Mouse (Mus musculus) embryonic facial prominence, embryonic 14.5 days (tissue): ENCODE measurements around the gene Smagp. TPM values are rescaled to one million over a fixed set of nuclear protein-coding genes. Genes with fewer than 3 reads are reported as not detected.

Experiments
- microRNA-seq: library from miRNA; unstranded; fragments of <30 nt; microRNA quantifications from one replicate; pipeline ENCODE4, GENCODE M21; 2016; ENCODE audit warnings: borderline number of aligned reads
- polyA plus RNA-seq: library from polyadenylated mRNA; unstranded; fragments of >200 nt; fragmentation: Nextera tagmentation; extraction: Ambion mirVana; gene quantifications from 2 replicates; pipeline ENCODE4 v1.2.1, GENCODE M21; 2014

Smagp gene
- polyA plus RNA-seq, 1 experiment from 2014 or later = 17.2 TPM

Small RNA genes within 50 kb of the gene (microRNA-seq; reads per million reads assigned to microRNA genes)
- gene Mir6961 = not detected

Other genes with a start within 250 kb of the Smagp start
- 0.14 TPM in 1 of 2 replicates, not detected in the other for gene Gm5475, start 214.8 kb downstream of the Smagp start, polyA plus RNA-seq
- gene Slc11a2, start 211.9 kb downstream of the Smagp start, polyA plus RNA-seq = 15.5 and 17.0 TPM in 2 replicates
- gene Letmd1, start 167.9 kb downstream of the Smagp start, polyA plus RNA-seq = 26.6 and 30.4 TPM in 2 replicates
- gene Csrnp2, start 141.5 kb downstream of the Smagp start, polyA plus RNA-seq = 15.5 and 17.3 TPM in 2 replicates
- 17.4 and 22.6 TPM in 2 replicates for gene Tfcp2, start 84.9 kb downstream of the Smagp start, polyA plus RNA-seq
- gene Pou6f1, start 37.0 kb downstream of the Smagp start, polyA plus RNA-seq = 8.3 and 10.1 TPM in 2 replicates
- 185 and 189 TPM in 2 replicates for gene Dazap2, start 21.6 kb downstream of the Smagp start, polyA plus RNA-seq
- gene Bin2, start 32.6 kb upstream of the Smagp start, polyA plus RNA-seq = 2.3 and 2.4 TPM in 2 replicates
- 2.4 and 3.8 TPM in 2 replicates for gene Cela1, start 51.0 kb upstream of the Smagp start, polyA plus RNA-seq
- 1.5 and 2.1 TPM in 2 replicates for gene Galnt6, start 92.4 kb upstream of the Smagp start, polyA plus RNA-seq
- gene Slc4a8, start 124.8 kb upstream of the Smagp start, polyA plus RNA-seq = 3.1 and 4.3 TPM in 2 replicates
- 4.9 and 5.3 TPM in 2 replicates for gene Scn8a, start 232.9 kb upstream of the Smagp start, polyA plus RNA-seq